Mouse (Mus musculus): ENCODE data around the gene Dnm2. TPM values are rescaled to one million over a fixed set of nuclear protein-coding genes. Genes with fewer than 3 reads are reported as not detected.

Gene Dnm2
- polyA plus RNA-seq, 1 experiment from 2014 or later, result 76.0 TPM

GRCm38 (mm10) chr9:21503352-21503751 is 78.6 kb downstream of the Dnm2 start:
- Histone ChIP-seq H3K9ac (ENCODE audit: low read length) (no peak overlapping the region), H3K27ac (replicated peaks) (no peak overlapping the region), H3K9me3 (ENCODE audit: control insufficient read depth, low read length) (no peaks in the 10 kb centered on the region), H3K4me3 (ENCODE audit: low read depth, low read length) (no peak overlapping the region), H3K36me3 (ENCODE audit: control insufficient read depth, insufficient read depth, low read length) (peaks cover 26% of the 10 kb centered on the region), H3K27me3 (ENCODE audit: control insufficient read depth, insufficient read depth, low read length) (no peaks in the 10 kb centered on the region), H3K4me2 (replicated peaks; ENCODE audit: low read depth) (no peak overlapping the region), H3K4me1 (replicated peaks; ENCODE audit: control insufficient read depth, insufficient read depth) (no peaks in the 10 kb centered on the region)
- ATAC-seq (ENCODE audit: low FRiP score, low TSS enrichment) (no peak), DNase-seq (ENCODE audit: low spot score) (no peak)
- 95% methylated on average over 8 of the region's 8 CpGs for WGBS
- TF ChIP-seq CTCF (IDR thresholded peaks at IDR 0.05; ENCODE audit: low read depth) (no peak), EP300 (optimal IDR thresholded peaks at IDR 0.05) (no peak)

- Histone ChIP-seq H3K4me2 (replicated peaks; ENCODE audit: low read depth) (no peak overlapping the region), H3K9me3 (ENCODE audit: control insufficient read depth, low read length) (no peaks in the 10 kb centered on the region), H3K4me1 (replicated peaks; ENCODE audit: control insufficient read depth, insufficient read depth) (0 out of 2 replicates have a peak, but pooled peaks cover 3% of the 10 kb centered on the region), H3K27me3 (ENCODE audit: control insufficient read depth, insufficient read depth, low read length) (no peaks in the 10 kb centered on the region), H3K36me3 (ENCODE audit: control insufficient read depth, insufficient read depth, low read length) (peaks cover 25% of the 10 kb centered on the region; the same call in 1 of the 2 replicates), H3K9ac (ENCODE audit: low read length) (no peak overlapping the region), H3K27ac (replicated peaks) (no peak overlapping the region), H3K4me3 (ENCODE audit: low read depth, low read length) (no peak overlapping the region)
- TF ChIP-seq EP300 (optimal IDR thresholded peaks at IDR 0.05) (no peak), CTCF (IDR thresholded peaks at IDR 0.05; ENCODE audit: low read depth) (no peak)
- ATAC-seq (ENCODE audit: low FRiP score, low TSS enrichment) (no peak), DNase-seq (ENCODE audit: low spot score) (no peak)
These were observed 81.1 kb downstream of the Dnm2 start for GRCm38 (mm10) chr9:21505767-21506166.

DNA sequence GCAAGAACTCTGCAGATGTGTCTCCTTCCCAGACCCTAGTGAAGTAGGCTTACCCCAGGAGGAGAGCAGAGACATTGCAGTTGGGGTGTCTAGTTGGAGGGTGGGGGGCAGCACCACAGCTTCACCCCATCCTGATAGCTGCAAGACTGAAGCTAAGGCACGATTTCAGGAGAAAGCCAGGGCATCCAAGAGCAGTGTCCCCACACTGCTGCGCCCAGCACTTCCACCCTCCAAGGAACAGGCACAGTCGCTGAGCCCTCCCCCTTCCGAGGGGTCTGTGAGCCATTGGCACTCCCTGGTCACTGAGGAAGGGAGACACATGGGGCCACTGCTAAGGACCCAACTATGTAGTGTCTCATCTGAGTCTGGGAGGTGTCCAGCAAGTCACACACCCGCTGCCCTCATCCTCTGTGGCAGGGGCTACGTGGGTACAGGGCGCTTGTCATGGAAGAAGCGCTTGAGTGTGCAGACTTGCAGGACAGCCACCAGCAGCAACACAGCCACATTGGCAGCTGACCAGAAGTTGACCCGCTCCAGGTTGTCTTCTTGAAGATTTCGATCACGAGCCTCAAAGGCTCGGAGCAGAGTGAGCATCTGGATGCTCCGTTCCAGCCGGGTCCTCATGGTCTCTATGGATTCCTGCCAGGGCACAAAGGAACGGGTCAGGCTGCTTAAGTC is 83.2 kb downstream of the Dnm2 start:
- Histone ChIP-seq H3K4me3 (ENCODE audit: low read depth, low read length) (no peak overlapping the region), H3K27ac (replicated peaks) (no peak overlapping the region)
- WGBS, result 91% methylated on average over 15 of the region's 15 CpGs

DNA sequence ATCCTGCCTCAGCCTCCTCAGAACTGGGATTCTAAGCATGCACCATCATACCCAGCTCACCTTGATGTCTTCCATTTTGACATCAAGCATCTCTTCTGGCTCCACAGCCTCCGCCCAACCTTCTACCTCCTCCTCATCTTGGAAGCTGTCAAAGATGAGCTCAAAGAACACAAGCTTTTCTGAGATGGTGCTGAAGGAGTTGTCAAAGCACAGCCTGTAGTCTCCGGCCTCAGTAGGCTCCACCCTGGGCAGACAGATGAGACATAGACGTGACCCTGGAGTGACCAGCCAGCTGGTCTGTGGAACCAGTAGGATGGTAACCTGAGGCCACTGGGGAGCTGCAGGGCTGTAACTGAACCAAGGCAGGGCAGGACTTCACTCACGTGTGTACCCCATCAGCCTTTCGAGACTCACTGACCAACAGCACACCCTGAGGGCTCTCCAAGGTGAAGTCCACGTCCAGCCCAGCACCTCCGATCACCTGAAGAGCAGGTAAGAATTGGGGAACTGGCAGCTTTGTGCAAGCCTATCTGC is 84.2 kb downstream of the Dnm2 start:
- ATAC-seq (ENCODE audit: low FRiP score, low TSS enrichment), result no peak
- Histone ChIP-seq H3K4me3 (ENCODE audit: low read depth, low read length) (peak overlapping the region; percentile 67), H3K27me3 (ENCODE audit: control insufficient read depth, insufficient read depth, low read length) (no peaks in the 10 kb centered on the region), H3K9ac (ENCODE audit: low read length) (peak overlapping the region; percentile 38; the same call in 1 of the 2 replicates), H3K4me1 (replicated peaks; ENCODE audit: control insufficient read depth, insufficient read depth) (0 out of 2 replicates have a peak, but pooled peaks cover 3% of the 10 kb centered on the region), H3K27ac (replicated peaks) (no peak overlapping the region), H3K4me2 (replicated peaks; ENCODE audit: low read depth) (peak overlapping the region; percentile 60), H3K36me3 (ENCODE audit: control insufficient read depth, insufficient read depth, low read length) (peaks cover 25% of the 10 kb centered on the region; the same call in 1 of the 2 replicates), H3K9me3 (ENCODE audit: control insufficient read depth, low read length) (no peaks in the 10 kb centered on the region)
- no peak for DNase-seq (ENCODE audit: low spot score)
- no peak for TF ChIP-seq CTCF (IDR thresholded peaks at IDR 0.05; ENCODE audit: low read depth)
- TF ChIP-seq EP300 (optimal IDR thresholded peaks at IDR 0.05), result no peak
- WGBS, result 67% methylated on average over 7 of the region's 7 CpGs

More for the DNA sequence above, 83.2 kb downstream of the Dnm2 start:
- TF ChIP-seq EP300 (optimal IDR thresholded peaks at IDR 0.05), result no peak
- peaks cover 25% of the 10 kb centered on the region; the same call in 1 of the 2 replicates for H3K36me3 ChIP-seq (ENCODE audit: control insufficient read depth, insufficient read depth, low read length)
- no peak overlapping the region for H3K4me2 ChIP-seq (replicated peaks; ENCODE audit: low read depth)
- H3K4me1 ChIP-seq (replicated peaks; ENCODE audit: control insufficient read depth, insufficient read depth), result 0 out of 2 replicates have a peak, but pooled peaks cover 3% of the 10 kb centered on the region
- H3K9me3 ChIP-seq (ENCODE audit: control insufficient read depth, low read length), result no peaks in the 10 kb centered on the region
- no peaks in the 10 kb centered on the region for H3K27me3 ChIP-seq (ENCODE audit: control insufficient read depth, insufficient read depth, low read length)
- ATAC-seq (ENCODE audit: low FRiP score, low TSS enrichment), result no peak
- no peak for DNase-seq (ENCODE audit: low spot score)
- no peak overlapping the region for H3K9ac ChIP-seq (ENCODE audit: low read length)

- peak; percentile 91 for DNase-seq (ENCODE audit: low spot score)
- Histone ChIP-seq H3K4me2 (replicated peaks; ENCODE audit: low read depth) (peak within 1 kb of the TSS; percentile 60), H3K4me3 (ENCODE audit: low read depth, low read length) (peak within 1 kb of the TSS; percentile 67), H3K27me3 (ENCODE audit: control insufficient read depth, insufficient read depth, low read length) (no peaks in the 10 kb centered on the region), H3K4me1 (replicated peaks; ENCODE audit: control insufficient read depth, insufficient read depth) (0 out of 2 replicates have a peak, but pooled peaks cover 3% of the 10 kb centered on the region), H3K36me3 (ENCODE audit: control insufficient read depth, insufficient read depth, low read length) (peaks cover 15% of the 10 kb centered on the region; the same call in 1 of the 2 replicates), H3K9me3 (ENCODE audit: control insufficient read depth, low read length) (no peaks in the 10 kb centered on the region), H3K27ac (replicated peaks) (peak within 1 kb of the TSS; percentile 91), H3K9ac (ENCODE audit: low read length) (peak within 1 kb of the TSS; percentile 38)
- TF ChIP-seq EP300 (optimal IDR thresholded peaks at IDR 0.05), result peak; percentile 97
- TF ChIP-seq CTCF (IDR thresholded peaks at IDR 0.05; ENCODE audit: low read depth), result no peak
- ATAC-seq (ENCODE audit: low FRiP score, low TSS enrichment), result peak; percentile 95
- WGBS, result under 1% methylated on average over 44 of the region's 44 CpGs
These were observed 85.3 kb downstream of the Dnm2 start, which contains the start of gene Tmed1 for GRCm38 (mm10) chr9:21509772-21510688. TSS of gene Tmed1 (minus strand) at chr9:21510252.

Measured in stomach, postnatal 0 days (tissue).